Mouse (Mus musculus) stomach, postnatal 0 days (tissue): ENCODE results near the gene Zgpat.

ENCODE experiments used
- CTCF ChIP-seq: IDR thresholded peaks from 2 replicates; pipeline ENCODE4 v1.5.1; 2016; ENCODE audit warnings: antibody characterized with exemption, low read depth, mild to moderate bottlenecking, moderate library complexity
- EP300 ChIP-seq: optimal IDR thresholded peaks from 2 replicates; pipeline ENCODE3; 2016; ENCODE audit warnings: antibody characterized with exemption

GRCm38 (mm10) chr2:181370001-181370400 lies 5.3 kb downstream of the Zgpat start:
- no peak for TF ChIP-seq EP300
- TF ChIP-seq CTCF = peak; percentile 30
